Mouse (Mus musculus): ENCODE results near the gene Dlg2.

DNA sequence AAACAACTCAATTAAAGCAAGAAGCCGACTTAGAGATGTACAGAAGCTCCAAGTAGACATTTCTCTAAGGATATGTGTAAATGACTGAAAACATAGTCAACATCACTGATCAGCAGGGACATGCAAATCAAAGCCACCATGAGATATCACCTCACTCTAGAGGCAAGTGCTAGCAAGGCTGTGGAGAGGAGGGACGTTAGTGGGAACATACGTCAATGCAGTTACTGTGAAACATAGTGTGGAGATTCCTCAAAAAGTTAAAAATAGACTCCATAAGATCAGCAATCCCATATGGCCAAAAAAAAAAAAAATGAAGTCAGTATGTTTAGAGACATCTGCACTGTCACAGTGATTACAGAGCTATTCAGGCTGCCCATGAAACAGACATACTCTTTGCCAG, 349.2 kb downstream of the Dlg2 start:
- TF ChIP-seq CTCF (conservative IDR thresholded peaks at IDR 0.05; ENCODE audit: low read length) (no peak), POU5F1 (IDR thresholded peaks at IDR 0.05; ENCODE audit: borderline replicate concordance, low read length) (no peak)
